Mouse (Mus musculus) small intestine, adult 2 months (tissue): ENCODE data around the gene Grik3.

Source experiments
- CTCF ChIP-seq: fragments of 200-500 bp; IDR thresholded peaks from 2 replicates; pipeline ENCODE4 v1.5.1; 2012; ENCODE audit warnings: low read depth, mild to moderate bottlenecking, control low read depth, inconsistent platforms, low read length, moderate library complexity, mixed read lengths; ENCODE audit not compliant: insufficient replicate concordance, insufficient read length; ENCODE audit errors: extremely low read depth
- POLR2A ChIP-seq: fragments of 200-500 bp; IDR thresholded peaks from 2 replicates; pipeline ENCODE4 v1.6.1; 2012; ENCODE audit warnings: low read depth, mild to moderate bottlenecking, control low read depth, inconsistent platforms, low read length, moderate library complexity

DNA sequence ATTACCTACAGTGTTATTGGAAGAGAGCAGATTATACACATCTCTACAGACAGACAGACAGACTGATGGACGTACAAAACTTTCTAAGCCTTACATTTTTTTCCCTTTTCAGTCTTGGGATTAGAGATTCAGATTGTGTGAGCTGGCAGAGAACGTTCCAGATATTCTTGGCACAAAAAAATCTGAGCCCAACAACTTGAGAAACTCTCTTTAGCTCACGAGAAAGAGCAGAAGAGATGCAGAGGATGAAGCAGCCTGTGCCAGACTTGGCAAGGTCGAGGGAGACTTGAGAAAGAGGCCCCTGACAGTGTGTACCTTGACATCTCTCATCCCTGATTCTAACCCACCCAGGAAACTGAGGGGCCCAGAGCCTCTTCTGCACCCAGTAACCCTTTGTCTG, 15.6 kb upstream of the Grik3 start:
- TF ChIP-seq POLR2A (no peak), CTCF (no peak)
